Mouse (Mus musculus) CH12.LX (cell line): ENCODE measurements around the gene Fut1. TPM values are rescaled to one million over a fixed set of nuclear protein-coding genes. Genes with fewer than 3 reads are reported as not detected.

Experiments
- DNase-seq: peaks from one replicate; pipeline ENCODE4 v3.0.0-alpha.2; 2013; ENCODE audit errors: extremely low read depth
- H3K27ac ChIP-seq: 2 replicates; pipeline ENCODE4 v1.5.1; 2012; ENCODE audit warnings: low read depth, mild to moderate bottlenecking, control low read depth, moderate library complexity; ENCODE audit not compliant: insufficient read depth
- H3K27me3 ChIP-seq: replicated peaks from 2 replicates; pipeline ENCODE3; 2012; ENCODE audit warnings: inconsistent platforms
- H3K36me3 ChIP-seq, 2 experiments: replicated peaks in 1 of 2; 2 replicates each; pipeline versions ENCODE3 to v1.6.1; 2012; ENCODE audit warnings: inconsistent platforms in 1 of 2, low read length in 1 of 2, mild to moderate bottlenecking in 1 of 2, mixed read lengths in 1 of 2, moderate library complexity in 1 of 2; ENCODE audit not compliant: control insufficient read depth in 1 of 2, insufficient read depth in 1 of 2
- H3K4me1 ChIP-seq, 2 experiments: 2 replicates each; pipeline ENCODE4 v1.6.1; 2012; ENCODE audit warnings: inconsistent platforms in 1 of 2, moderate library complexity in 1 of 2; ENCODE audit not compliant: insufficient read depth in 2 of 2, control insufficient read depth in 1 of 2
- H3K4me2 ChIP-seq: 2 replicates; pipeline ENCODE4 v1.6.1; 2012; ENCODE audit warnings: low read depth, mild to moderate bottlenecking, control low read depth; ENCODE audit not compliant: poor library complexity, insufficient read depth, severe bottlenecking
- H3K4me3 ChIP-seq, 3 experiments: fragments of 150-350 bp in 1 of 3; sonication (generic) in 1 of 3; replicated peaks in 1 of 3; 2 replicates each; pipeline versions ENCODE3 to v1.5.1; 2011 to 2012; ENCODE audit warnings: low read depth in 2 of 3, low read length in 2 of 3, mild to moderate bottlenecking in 2 of 3, moderate library complexity in 2 of 3, control low read depth in 1 of 3, improper control_type of control experiment in 1 of 3, inconsistent platforms in 1 of 3, mixed read lengths in 1 of 3; ENCODE audit not compliant: poor library complexity in 1 of 3
- H3K79me2 ChIP-seq: replicated peaks from 2 replicates; pipeline ENCODE4 v1.6.1; 2012; ENCODE audit warnings: mild to moderate bottlenecking, moderate library complexity; ENCODE audit not compliant: control insufficient read depth, poor library complexity, insufficient read depth, severe bottlenecking; ENCODE audit errors: extremely low read depth
- H3K9ac ChIP-seq: 2 replicates; pipeline ENCODE4 v1.6.1; 2012; ENCODE audit warnings: low read depth, mild to moderate bottlenecking, control low read depth, moderate library complexity; ENCODE audit not compliant: insufficient read depth
- H3K9me3 ChIP-seq: replicated peaks from 2 replicates; pipeline ENCODE3; 2012; ENCODE audit warnings: low read length, inconsistent platforms, mixed read lengths
- BHLHE40 ChIP-seq: IDR thresholded peaks from 2 replicates; pipeline ENCODE4 v1.6.1; 2011; ENCODE audit warnings: mild to moderate bottlenecking, low read depth, low read length, improper control_type of control experiment
- CHD1 ChIP-seq: IDR thresholded peaks from 2 replicates; pipeline ENCODE4 v1.6.1; 2012; ENCODE audit warnings: low read depth, low read length, improper control_type of control experiment, inconsistent platforms
- CHD2 ChIP-seq: IDR thresholded peaks from 2 replicates; pipeline ENCODE4 v1.6.1; 2011; ENCODE audit warnings: low read length, improper control_type of control experiment
- E2F4 ChIP-seq: IDR thresholded peaks from 2 replicates; pipeline ENCODE4 v1.6.1; 2011; ENCODE audit warnings: low read depth, low read length, improper control_type of control experiment; ENCODE audit not compliant: insufficient replicate concordance
- ELF1 ChIP-seq: IDR thresholded peaks from 2 replicates; pipeline ENCODE4 v1.6.1; 2014; ENCODE audit warnings: low read depth, mild to moderate bottlenecking, inconsistent platforms, low read length, improper control_type of control experiment
- EP300 ChIP-seq: IDR thresholded peaks from 2 replicates; pipeline ENCODE4 v1.6.1; 2011; ENCODE audit warnings: low read length, improper control_type of control experiment
- ETS1 ChIP-seq: conservative IDR thresholded peaks from 2 replicates; pipeline ENCODE4 v1.6.1; 2012; ENCODE audit warnings: low read depth, mild to moderate bottlenecking, inconsistent platforms, low read length, improper control_type of control experiment, moderate library complexity
- GABPA ChIP-seq: IDR thresholded peaks from 2 replicates; pipeline ENCODE4 v1.6.1; 2012; ENCODE audit warnings: low read depth, low read length, improper control_type of control experiment, inconsistent platforms; ENCODE audit not compliant: insufficient replicate concordance
- HCFC1 ChIP-seq: IDR thresholded peaks from 2 replicates; pipeline ENCODE4 v1.6.1; 2012; ENCODE audit warnings: low read depth, mild to moderate bottlenecking, inconsistent platforms, low read length, improper control_type of control experiment
- IRF4 ChIP-seq: IDR thresholded peaks from 2 replicates; pipeline ENCODE4 v1.6.1; 2014; ENCODE audit warnings: low read depth, mild to moderate bottlenecking, inconsistent platforms, low read length, improper control_type of control experiment
- JUND ChIP-seq: conservative IDR thresholded peaks from 2 replicates; pipeline ENCODE4 v1.6.1; 2011; ENCODE audit warnings: low read depth, low read length, improper control_type of control experiment
- MAZ ChIP-seq: IDR thresholded peaks from 2 replicates; pipeline ENCODE4 v1.6.1; 2012; ENCODE audit warnings: low read depth, mild to moderate bottlenecking, inconsistent platforms, low read length, improper control_type of control experiment, moderate library complexity
- MXI1 ChIP-seq: IDR thresholded peaks from 2 replicates; pipeline ENCODE4 v1.6.1; 2011; ENCODE audit warnings: mild to moderate bottlenecking, low read depth, low read length, improper control_type of control experiment
- MYC ChIP-seq: IDR thresholded peaks from 2 replicates; pipeline ENCODE4 v1.6.1; 2011; ENCODE audit warnings: low read depth, mild to moderate bottlenecking, improper control_type of control experiment, low read length
- NELFE ChIP-seq: IDR thresholded peaks from 2 replicates; pipeline ENCODE4 v1.6.1; 2011; ENCODE audit warnings: low read depth, low read length, improper control_type of control experiment
- PAX5 ChIP-seq: IDR thresholded peaks from 2 replicates; pipeline ENCODE4 v1.6.1; 2012; ENCODE audit warnings: low read length, inconsistent platforms, mixed read lengths
- POLR2A ChIP-seq: IDR thresholded peaks from 2 replicates; pipeline ENCODE4 v1.6.1; 2011; ENCODE audit warnings: low read depth, mild to moderate bottlenecking, improper control_type of control experiment, low read length
- POLR2AphosphoS2 ChIP-seq: IDR thresholded peaks from 2 replicates; pipeline ENCODE4 v1.6.1; 2011; ENCODE audit warnings: low read depth, low read length, improper control_type of control experiment
- RAD21 ChIP-seq: IDR thresholded peaks from 2 replicates; pipeline ENCODE4 v1.6.1; 2011; ENCODE audit warnings: low read depth, mild to moderate bottlenecking, low read length, improper control_type of control experiment, moderate library complexity
- RCOR1 ChIP-seq: conservative IDR thresholded peaks from 2 replicates; pipeline ENCODE4 v1.6.1; 2012; ENCODE audit warnings: low read depth, mild to moderate bottlenecking, inconsistent platforms, low read length, improper control_type of control experiment
- SIN3A ChIP-seq: IDR thresholded peaks from 2 replicates; pipeline ENCODE4 v1.6.1; 2012; ENCODE audit warnings: low read length, improper control_type of control experiment, inconsistent platforms
- TBP ChIP-seq: conservative IDR thresholded peaks from 2 replicates; pipeline ENCODE4 v1.6.1; 2011; ENCODE audit warnings: low read depth, low read length, improper control_type of control experiment
- UBTF ChIP-seq: IDR thresholded peaks from 2 replicates; pipeline ENCODE4 v1.6.1; 2012; ENCODE audit warnings: low read depth, mild to moderate bottlenecking, inconsistent platforms, low read length, improper control_type of control experiment, moderate library complexity
- USF2 ChIP-seq: conservative IDR thresholded peaks from 2 replicates; pipeline ENCODE4 v1.6.1; 2011; ENCODE audit warnings: low read depth, low read length, improper control_type of control experiment
- ZMIZ1 ChIP-seq: IDR thresholded peaks from 2 replicates; pipeline ENCODE4 v1.6.1; 2012; ENCODE audit warnings: low read depth, mild to moderate bottlenecking, inconsistent platforms, low read length, improper control_type of control experiment
- ZNF384 ChIP-seq: IDR thresholded peaks from 2 replicates; pipeline ENCODE4 v1.6.1; 2012; ENCODE audit warnings: low read depth, low read length, improper control_type of control experiment, inconsistent platforms
- dilution Hi-C: fragments of 300-500 bp; cut with MboI; formaldehyde crosslinking; loops from 2 replicates; pipeline ENCODE4 v1.14.3; 2020; ENCODE audit warnings: low sequenced_read_pairs; ENCODE audit not compliant: extremely low pct_unique_long_range_greater_than_20kb, extremely low pct_ligation_motif_present
- in situ Hi-C: fragments of 300-500 bp; cut with MboI; formaldehyde crosslinking; loops from 3 replicates; pipeline ENCODE4 v1.14.3; 2019; ENCODE audit warnings: low sequenced_read_pairs, low pct_ligation_motif_present, low pct_unique_long_range_greater_than_20kb, mixed read lengths
- polyA plus RNA-seq: library from polyadenylated mRNA; unstranded; fragments of >175 nt; gene quantifications from 2 replicates; pipeline ENCODE4 v1.2.1, GENCODE M21; 2012; ENCODE audit warnings: low read depth; ENCODE audit not compliant: insufficient read length
- total RNA-seq, 2 experiments: library from RNA; depleted of rRNA; stranded (reverse); fragments of 300-350 nt in 1 of 2; fragments of >200 nt in 1 of 2; gene quantifications; 2 replicates each; pipeline ENCODE4 v1.2.3; 2012 to 2014

Fut1 gene
- total and polyA plus RNA-seq, 3 experiments = 2.4 to 6.4 (median 2.5) TPM

- H3K4me3 ChIP-seq = no peak overlapping the region
- H3K4me2 ChIP-seq = no peak overlapping the region
- H3K79me2 ChIP-seq = no peaks in the 10 kb centered on the region
- H3K9ac ChIP-seq = no peak overlapping the region
- H3K36me3 ChIP-seq = peaks cover 22 to 73% of the 10 kb centered on the region in 2 experiments
- peaks cover 0 to 14% of the 10 kb centered on the region in 2 experiments; a peak in 2 of 4 replicates for H3K4me1 ChIP-seq
- in situ Hi-C loops (loop anchor here (10.0 kb wide), 1 partner anchor 61 kb away; the partner anchor contains the start of genes Plekha4 and Ppp1r15a), dilution Hi-C loops (no loop called here)
- no peak overlapping the region for H3K27ac ChIP-seq
- H3K27me3 ChIP-seq = no peaks in the 10 kb centered on the region
- TF ChIP-seq ETS1 (no peak), MAZ (no peak), GABPA (no peak), NELFE (no peak), ZMIZ1 (no peak), MYC (no peak), CHD1 (no peak), TBP (no peak), CHD2 (no peak), POLR2AphosphoS2 (no peak), SIN3A (no peak), RCOR1 (no peak), POLR2A (no peak), RAD21 (no peak), IRF4 (no peak), EP300 (no peak), PAX5 (no peak), MXI1 (no peak), ELF1 (no peak)
- H3K9me3 ChIP-seq = no peaks in the 10 kb centered on the region
- DNase-seq = no peak
These were observed 31.2 kb upstream of the Fut1 start for GRCm38 (mm10) chr7:45585923-45586322.

DNA sequence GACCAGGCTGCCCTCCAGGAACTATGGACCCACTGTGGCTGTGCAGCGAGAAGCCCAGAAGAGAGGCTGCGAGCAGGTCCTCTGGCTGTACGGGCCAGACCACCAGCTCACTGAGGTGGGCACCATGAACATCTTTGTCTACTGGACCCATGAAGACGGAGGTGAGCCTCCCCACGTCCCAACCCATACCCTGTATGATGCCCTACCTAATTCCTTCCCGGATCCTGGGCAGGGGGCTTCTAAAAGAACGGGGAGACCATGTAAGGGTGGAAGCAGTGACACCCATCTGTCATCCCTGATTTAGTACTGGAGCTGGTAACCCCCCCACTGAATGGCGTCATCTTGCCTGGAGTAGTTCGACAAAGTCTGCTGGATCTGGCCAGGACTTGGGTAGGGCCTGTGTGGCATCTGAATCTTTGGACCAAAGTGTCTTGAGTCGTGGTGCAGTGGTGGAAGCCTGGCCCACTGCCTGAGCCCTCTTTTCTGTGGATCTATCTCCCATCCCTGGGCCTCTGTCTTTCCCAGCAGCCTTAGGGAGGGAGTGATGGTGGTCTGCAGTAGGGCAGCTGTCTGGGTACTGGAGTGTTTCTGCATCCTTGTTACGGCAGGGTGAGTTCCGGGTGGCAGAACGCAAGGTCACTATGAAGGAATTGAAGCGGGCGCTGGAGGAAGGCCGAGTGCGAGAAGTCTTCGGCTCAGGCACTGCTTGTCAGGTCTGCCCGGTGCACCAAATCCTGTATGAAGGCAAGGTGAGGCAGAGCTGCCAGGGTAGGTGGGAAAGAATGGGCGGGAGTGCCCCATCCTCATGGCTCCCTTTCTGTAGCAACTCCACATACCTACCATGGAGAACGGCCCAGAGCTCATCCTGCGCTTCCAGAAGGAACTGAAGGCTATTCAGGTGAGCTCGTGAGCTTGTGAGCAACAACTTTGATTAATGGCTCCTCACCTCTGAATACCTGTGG is 29.2 kb upstream of the Fut1 start:
- no peaks in the 10 kb centered on the region for H3K79me2 ChIP-seq
- no peaks in the 10 kb centered on the region for H3K9me3 ChIP-seq
- H3K4me1 ChIP-seq = peaks cover 0 to 28% of the 10 kb centered on the region in 2 experiments; a peak in 3 of 4 replicates
- peaks cover 22 to 60% of the 10 kb centered on the region in 2 experiments for H3K36me3 ChIP-seq
- no peak for DNase-seq
- no peaks in the 10 kb centered on the region for H3K27me3 ChIP-seq
- in situ Hi-C loops (loop anchor here (10.0 kb wide), 1 partner anchor 63 kb away; the partner anchor contains the start of genes Plekha4 and Ppp1r15a), dilution Hi-C loops (no loop called here)
- no peak for TF ChIP-seq HCFC1
- no peak for TF ChIP-seq E2F4
- TF ChIP-seq EP300 = no peak
- no peak for TF ChIP-seq ZMIZ1
- TF ChIP-seq TBP = no peak
- no peak for TF ChIP-seq UBTF
- no peak for TF ChIP-seq ZNF384
- no peak for TF ChIP-seq USF2
- no peak for TF ChIP-seq BHLHE40
- TF ChIP-seq MXI1 = no peak
- no peak for TF ChIP-seq RCOR1
- TF ChIP-seq JUND = no peak
- H3K4me3 ChIP-seq = no peak overlapping the region
- H3K4me2 ChIP-seq = no peak overlapping the region
- H3K9ac ChIP-seq = no peak overlapping the region
- no peak overlapping the region for H3K27ac ChIP-seq
